Mouse (Mus musculus) heart, embryonic 10.5 days (tissue): ENCODE measurements around the gene Btn2a2. TPM values are rescaled to one million over a fixed set of nuclear protein-coding genes. Genes with fewer than 3 reads are reported as not detected.

Experiments
- DNase-seq: peaks from one replicate; pipeline ENCODE4 v3.0.0-alpha.2; 2017; ENCODE audit warnings: low spot score
- H3K27ac ChIP-seq: fragments of 300-500 bp; sonication (generic); 2 replicates; pipeline ENCODE4 v1.5.1; 2016; ENCODE audit warnings: mild to moderate bottlenecking
- H3K27me3 ChIP-seq: fragments of 300-500 bp; sonication (generic); 2 replicates; pipeline ENCODE4 v1.6.1; 2016; ENCODE audit warnings: mild to moderate bottlenecking; ENCODE audit not compliant: poor library complexity, insufficient read depth, severe bottlenecking
- H3K36me3 ChIP-seq: fragments of 300-500 bp; sonication (generic); 2 replicates; pipeline ENCODE4 v1.6.1; 2016; ENCODE audit warnings: mild to moderate bottlenecking, moderate library complexity
- H3K4me1 ChIP-seq: fragments of 300-500 bp; sonication (generic); 2 replicates; pipeline ENCODE4 v1.6.1; 2016; ENCODE audit warnings: mild to moderate bottlenecking
- H3K4me3 ChIP-seq: fragments of 300-500 bp; sonication (generic); 2 replicates; pipeline ENCODE4 v1.5.1; 2016; ENCODE audit warnings: mild to moderate bottlenecking, moderate library complexity
- H3K9me3 ChIP-seq: fragments of 300-500 bp; sonication (generic); 2 replicates; pipeline ENCODE4 v1.6.1; 2016; ENCODE audit warnings: mild to moderate bottlenecking, moderate library complexity
- WGBS: fragments of 180-500 bp; shearing (Covaris S2); methylation state at CpG from one replicate; pipeline ENCODE4 v1.1.7; 2016; 5-methylcytosine and 5-hydroxymethylcytosine counted together
- polyA plus RNA-seq: library from polyadenylated mRNA; unstranded; fragments of >200 nt; fragmentation: Nextera tagmentation; extraction: Ambion mirVana; gene quantifications from 2 replicates; pipeline ENCODE4 v1.2.1, GENCODE M21; 2016

Gene Btn2a2
- polyA plus RNA-seq, 1 experiment from 2014 or later, result 0.30 TPM

DNA sequence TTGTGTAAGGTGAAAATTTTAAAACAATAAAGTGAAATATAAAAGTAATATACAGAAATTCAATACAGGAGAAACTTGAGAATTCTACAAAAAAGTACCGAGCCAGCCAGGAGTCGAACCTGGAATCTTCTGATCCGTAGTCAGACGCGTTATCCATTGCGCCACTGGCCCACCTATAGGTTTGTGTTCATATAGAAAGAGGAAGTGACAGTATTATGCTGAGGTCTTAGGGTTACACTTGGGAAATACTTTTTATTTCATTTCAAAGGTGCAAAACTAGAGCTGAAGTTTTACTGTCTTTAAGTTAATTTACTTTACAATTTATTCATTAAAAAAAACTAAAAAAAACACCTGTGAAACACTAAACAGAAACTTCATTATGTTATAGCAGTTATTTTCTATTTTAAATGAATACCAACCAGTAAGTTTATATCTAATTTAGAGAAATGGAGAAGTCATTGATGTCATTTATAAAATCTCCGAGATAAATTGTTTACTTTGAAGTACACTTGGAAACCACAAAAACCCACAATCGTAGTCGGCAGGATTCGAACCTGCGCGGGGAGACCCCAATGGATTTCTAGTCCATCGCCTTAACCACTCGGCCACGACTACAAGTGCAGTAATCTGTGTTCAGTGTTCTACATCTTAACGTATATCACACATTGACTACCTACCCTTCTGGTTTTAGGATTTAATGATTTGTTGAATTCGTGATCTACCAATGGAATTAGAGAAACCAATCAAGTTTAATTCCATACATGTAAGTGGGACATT lies 12.0 kb upstream of the Btn2a2 start:
- no peaks in the 10 kb centered on the region for H3K27me3 ChIP-seq
- no peaks in the 10 kb centered on the region for H3K36me3 ChIP-seq
- H3K4me1 ChIP-seq, result peaks cover 23% of the 10 kb centered on the region
- H3K27ac ChIP-seq, result no peak overlapping the region
- H3K9me3 ChIP-seq, result no peaks in the 10 kb centered on the region
- WGBS, result under 1% methylated on average over 17 of the region's 17 CpGs
- peak overlapping the region; percentile 62 for H3K4me3 ChIP-seq
- DNase-seq, result peak; percentile 93

DNA sequence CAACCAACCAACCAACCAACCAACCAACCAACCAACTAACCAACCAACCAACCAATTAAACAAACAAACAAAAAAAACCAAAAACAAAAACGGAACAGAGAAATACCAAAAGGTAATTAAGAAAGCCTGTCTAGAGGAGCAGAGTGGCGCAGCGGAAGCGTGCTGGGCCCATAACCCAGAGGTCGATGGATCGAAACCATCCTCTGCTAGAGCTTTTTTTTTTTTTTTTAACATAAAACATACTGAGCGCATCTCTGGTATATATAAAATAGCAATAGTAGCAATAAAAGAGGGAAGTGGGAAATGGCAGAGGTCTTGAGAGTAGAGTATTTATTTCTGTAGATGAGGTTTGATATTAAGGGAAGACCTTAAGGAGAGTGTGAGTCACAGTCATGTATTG lies 11.3 kb upstream of the Btn2a2 start:
- H3K4me1 ChIP-seq, result peaks cover 16% of the 10 kb centered on the region
- no peak overlapping the region for H3K27ac ChIP-seq
- DNase-seq, result no peak
- peak overlapping the region; percentile 62 for H3K4me3 ChIP-seq
- H3K36me3 ChIP-seq, result no peaks in the 10 kb centered on the region
- H3K9me3 ChIP-seq, result no peaks in the 10 kb centered on the region
- 2% methylated on average over 7 of the region's 7 CpGs for WGBS
- no peaks in the 10 kb centered on the region for H3K27me3 ChIP-seq

GRCm38 (mm10) chr13:23498653-23499052 lies 10.0 kb upstream of the Btn2a2 start:
- H3K4me3 ChIP-seq, result peak overlapping the region; percentile 62

GRCm38 (mm10) chr13:23497656-23498321 lies 9.1 kb upstream of the Btn2a2 start:
- DNase-seq, result peak; percentile 86
- Histone ChIP-seq H3K4me3 (peak overlapping the region; percentile 62), H3K9me3 (no peaks in the 10 kb centered on the region), H3K36me3 (no peaks in the 10 kb centered on the region), H3K4me1 (peaks cover 6% of the 10 kb centered on the region; the same call in 1 of the 2 replicates), H3K27ac (peak overlapping the region; percentile 73), H3K27me3 (no peaks in the 10 kb centered on the region)
- 1% methylated on average over 19 of the region's 19 CpGs for WGBS

More at GRCm38 (mm10) chr13:23498653-23499052, 10.0 kb upstream of the Btn2a2 start:
- no peaks in the 10 kb centered on the region for H3K27me3 ChIP-seq
- WGBS, result 3% methylated on average over 10 of the region's 10 CpGs
- no peaks in the 10 kb centered on the region for H3K9me3 ChIP-seq
- H3K36me3 ChIP-seq, result no peaks in the 10 kb centered on the region
- H3K4me1 ChIP-seq, result peaks cover 8% of the 10 kb centered on the region
- no peak for DNase-seq
- peak overlapping the region; percentile 73 for H3K27ac ChIP-seq

DNA sequence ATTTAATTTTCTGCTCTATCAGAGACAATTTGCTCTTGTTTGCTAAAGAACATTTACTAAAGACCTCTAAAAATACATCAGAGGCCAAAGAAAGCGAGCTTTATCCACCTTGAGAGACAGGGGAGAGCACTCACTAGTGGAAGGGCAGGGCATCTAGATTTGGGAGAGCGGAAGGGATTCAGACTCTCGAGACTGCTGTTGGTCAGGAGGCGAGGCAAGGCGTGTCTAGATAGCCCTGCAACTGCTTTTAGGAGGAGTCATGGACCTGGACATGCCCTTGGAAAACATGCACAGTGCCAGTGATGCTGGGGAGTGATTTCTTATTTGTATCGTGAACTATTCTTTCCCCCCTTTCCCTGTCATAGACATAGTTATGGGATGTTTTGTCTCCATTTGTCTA lies 6.9 kb upstream of the Btn2a2 start:
- Histone ChIP-seq H3K4me3 (no peak overlapping the region), H3K27me3 (no peaks in the 10 kb centered on the region), H3K9me3 (no peaks in the 10 kb centered on the region), H3K4me1 (peaks cover 6% of the 10 kb centered on the region; the same call in 1 of the 2 replicates), H3K27ac (no peak overlapping the region), H3K36me3 (no peaks in the 10 kb centered on the region)
- 72% methylated on average over 6 of the region's 6 CpGs for WGBS
- no peak for DNase-seq

DNA sequence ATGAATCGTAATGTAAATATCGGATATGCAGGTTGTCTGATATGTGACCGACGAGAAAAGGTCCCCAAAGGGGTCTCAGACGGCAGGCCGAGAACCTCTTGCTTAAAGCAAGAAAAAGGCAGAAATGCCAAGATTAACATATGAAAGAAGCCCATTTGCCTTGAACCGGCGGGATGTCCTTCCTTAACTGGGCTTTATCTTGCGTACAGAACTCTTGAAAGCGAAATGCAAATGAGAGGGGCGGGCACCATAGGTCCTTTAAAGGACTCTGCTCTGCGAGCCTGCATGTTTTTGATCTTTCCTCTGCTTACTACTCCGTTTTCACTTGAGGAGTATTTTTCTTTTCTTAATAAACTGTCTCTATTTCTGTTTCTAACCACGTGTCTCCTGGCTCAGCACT lies 3.3 kb upstream of the Btn2a2 start:
- peaks cover 7% of the 10 kb centered on the region; the same call in 1 of the 2 replicates for H3K27me3 ChIP-seq
- H3K27ac ChIP-seq, result peak overlapping the region; percentile 72
- DNase-seq, result no peak
- no peaks in the 10 kb centered on the region for H3K9me3 ChIP-seq
- peaks cover 11% of the 10 kb centered on the region for H3K4me1 ChIP-seq
- 3% methylated on average over 14 of the region's 14 CpGs for WGBS
- no peaks in the 10 kb centered on the region for H3K36me3 ChIP-seq
- H3K4me3 ChIP-seq, result peak overlapping the region; percentile 58

DNA sequence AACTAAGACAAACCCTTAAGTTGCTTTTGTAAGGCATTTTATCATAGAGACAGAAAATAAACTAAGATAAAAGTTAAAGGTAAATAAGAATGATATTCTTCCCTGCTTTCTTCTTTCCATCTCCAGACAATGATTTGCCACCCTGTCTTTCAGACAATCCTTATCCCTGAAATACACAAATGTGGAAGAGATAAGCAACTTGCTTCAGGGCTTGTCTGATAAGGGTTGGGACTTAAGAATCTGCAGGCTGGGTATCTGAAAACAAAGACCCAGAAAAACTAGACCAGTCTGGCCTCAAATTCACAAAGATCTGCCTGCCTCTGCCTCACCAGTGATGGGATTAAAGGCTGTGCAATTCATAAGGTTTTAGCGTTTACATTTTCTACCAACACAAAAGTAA lies 2.6 kb upstream of the Btn2a2 start:
- DNase-seq, result no peak
- Histone ChIP-seq H3K27ac (no peak overlapping the region), H3K4me3 (no peak overlapping the region), H3K4me1 (peaks cover 8% of the 10 kb centered on the region), H3K36me3 (no peaks in the 10 kb centered on the region), H3K9me3 (no peaks in the 10 kb centered on the region), H3K27me3 (peaks cover 7% of the 10 kb centered on the region; the same call in 1 of the 2 replicates)
- WGBS, result 10% methylated on average over 1 of the region's 1 CpGs

DNA sequence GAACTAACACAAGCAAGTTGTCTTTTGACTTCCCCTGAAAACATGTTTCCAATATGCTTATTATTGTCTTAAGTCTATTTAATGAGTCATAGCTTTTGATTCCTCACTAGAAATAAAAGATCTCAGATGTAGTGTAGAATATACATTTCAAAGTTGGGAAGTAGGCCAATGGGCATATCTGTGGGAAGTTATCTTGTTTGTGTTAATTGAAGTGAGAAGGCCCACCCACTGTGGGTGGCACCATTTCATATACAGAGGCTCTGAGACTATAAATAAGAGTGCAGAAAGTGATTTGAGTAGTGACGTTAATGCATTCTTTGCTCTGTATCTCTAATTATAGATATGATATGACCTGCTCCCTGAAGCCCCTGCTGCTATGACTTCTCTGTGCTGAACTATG lies 2.2 kb upstream of the Btn2a2 start:
- no peaks in the 10 kb centered on the region for H3K9me3 ChIP-seq
- H3K36me3 ChIP-seq, result no peaks in the 10 kb centered on the region
- no peak overlapping the region for H3K27ac ChIP-seq
- DNase-seq, result no peak
- H3K4me3 ChIP-seq, result no peak overlapping the region
- H3K4me1 ChIP-seq, result peaks cover 8% of the 10 kb centered on the region
- 12% methylated on average over 1 of the region's 1 CpGs for WGBS
- peaks cover 7% of the 10 kb centered on the region; the same call in 1 of the 2 replicates for H3K27me3 ChIP-seq

DNA sequence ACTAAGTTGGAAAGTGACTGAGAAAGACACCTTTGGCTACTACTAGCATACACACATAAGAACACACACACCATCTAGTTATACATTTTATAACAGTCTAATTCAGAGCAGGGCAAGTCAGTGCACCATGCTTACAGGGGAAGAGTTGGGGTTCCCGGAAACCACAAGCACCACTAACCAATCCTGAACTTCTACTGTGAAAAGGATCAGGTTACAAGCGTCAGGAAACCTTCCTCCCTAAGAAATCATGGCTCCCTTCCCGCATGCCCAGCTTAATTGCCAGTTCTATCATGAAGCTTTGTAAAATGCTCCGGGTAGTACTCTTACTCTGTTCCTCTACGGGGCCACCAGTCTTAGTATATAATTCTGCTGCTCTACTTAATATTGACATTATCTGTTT lies 3.4 kb downstream of the Btn2a2 start:
- Histone ChIP-seq H3K27me3 (peaks cover 7% of the 10 kb centered on the region; the same call in 1 of the 2 replicates), H3K27ac (no peak overlapping the region), H3K36me3 (no peaks in the 10 kb centered on the region), H3K4me3 (no peak overlapping the region), H3K4me1 (peaks cover 8% of the 10 kb centered on the region), H3K9me3 (no peaks in the 10 kb centered on the region)
- no peak for DNase-seq
- 44% methylated on average over 5 of the region's 5 CpGs for WGBS

GRCm38 (mm10) chr13:23483153-23483552 lies 5.5 kb downstream of the Btn2a2 start:
- 88% methylated on average over 2 of the region's 2 CpGs for WGBS
- peaks cover 7% of the 10 kb centered on the region; the same call in 1 of the 2 replicates for H3K27me3 ChIP-seq
- no peak overlapping the region for H3K27ac ChIP-seq
- no peaks in the 10 kb centered on the region for H3K36me3 ChIP-seq
- no peaks in the 10 kb centered on the region for H3K9me3 ChIP-seq
- no peak overlapping the region for H3K4me3 ChIP-seq
- peaks cover 3% of the 10 kb centered on the region for H3K4me1 ChIP-seq
- DNase-seq, result no peak

GRCm38 (mm10) chr13:23475658-23476057 lies 13.0 kb downstream of the Btn2a2 start:
- WGBS, result 40% methylated on average over 2 of the region's 2 CpGs
- no peak for DNase-seq
- Histone ChIP-seq H3K4me1 (peaks cover 3% of the 10 kb centered on the region; the same call in 1 of the 2 replicates), H3K36me3 (no peaks in the 10 kb centered on the region), H3K27me3 (no peaks in the 10 kb centered on the region), H3K9me3 (no peaks in the 10 kb centered on the region), H3K27ac (peak overlapping the region; percentile 47), H3K4me3 (no peak overlapping the region)

DNA sequence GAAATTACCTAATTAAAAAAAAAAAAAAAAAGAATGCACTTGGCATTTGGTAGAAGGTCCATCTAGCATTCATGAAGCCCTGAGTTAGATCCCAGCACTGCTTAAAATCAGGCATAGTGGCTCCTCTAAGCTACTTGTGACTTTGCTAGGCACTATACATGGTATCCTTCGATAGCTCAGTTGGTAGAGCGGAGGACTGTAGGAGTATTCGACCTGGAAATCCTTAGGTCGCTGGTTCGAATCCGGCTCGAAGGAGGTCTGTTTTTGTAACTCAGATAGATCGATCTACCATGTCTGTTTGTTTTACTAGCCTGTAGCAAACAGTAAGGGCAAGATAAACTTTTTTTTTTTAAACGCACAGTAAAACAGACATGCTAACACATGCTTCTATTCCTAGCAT lies 21.7 kb downstream of the Btn2a2 start:
- DNase-seq, result peak; percentile 92
- Histone ChIP-seq H3K4me3 (peak overlapping the region; percentile 69), H3K27ac (no peak overlapping the region), H3K9me3 (no peaks in the 10 kb centered on the region), H3K36me3 (no peaks in the 10 kb centered on the region), H3K4me1 (peaks cover 20% of the 10 kb centered on the region), H3K27me3 (no peaks in the 10 kb centered on the region)
- 1% methylated on average over 9 of the region's 9 CpGs for WGBS

- 44% methylated on average over 1 of the region's 1 CpGs for WGBS
- no peaks in the 10 kb centered on the region for H3K27me3 ChIP-seq
- H3K9me3 ChIP-seq, result no peaks in the 10 kb centered on the region
- no peak overlapping the region for H3K27ac ChIP-seq
- no peak for DNase-seq
- H3K4me3 ChIP-seq, result peak overlapping the region; percentile 69
- H3K4me1 ChIP-seq, result peaks cover 20% of the 10 kb centered on the region
- no peaks in the 10 kb centered on the region for H3K36me3 ChIP-seq
Measured at GRCm38 (mm10) chr13:23466306-23466705, 22.4 kb downstream of the Btn2a2 start.
